Mouse (Mus musculus) hindbrain, embryonic 15.5 days (tissue): ENCODE results near the gene Tbc1d4. TPM values are rescaled to one million over a fixed set of nuclear protein-coding genes. Genes with fewer than 3 reads are reported as not detected.

Source experiments
- ATAC-seq: fragments of 200-750 bp; cut with Nextera tagmentation; 2 replicates; pipeline ENCODE4 v1.8.0; 2017; ENCODE audit warnings: low read depth, moderate number of reproducible peaks, moderate TSS enrichment; ENCODE audit not compliant: low FRiP score
- H3K27ac ChIP-seq: fragments of 300-500 bp; sonication (generic); replicated peaks from 2 replicates; pipeline ENCODE4 v1.5.1; 2015; ENCODE audit warnings: mild to moderate bottlenecking, inconsistent platforms
- H3K27me3 ChIP-seq: fragments of 300-500 bp; sonication (generic); 2 replicates; pipeline ENCODE4 v1.6.1; 2015; ENCODE audit warnings: control low read depth, inconsistent platforms
- H3K36me3 ChIP-seq: fragments of 300-500 bp; sonication (generic); 2 replicates; pipeline ENCODE4 v1.6.1; 2015; ENCODE audit warnings: control low read depth, inconsistent platforms
- H3K4me1 ChIP-seq: fragments of 300-500 bp; sonication (generic); replicated peaks from 2 replicates; pipeline ENCODE4 v1.6.1; 2015; ENCODE audit warnings: control low read depth, inconsistent platforms
- H3K4me2 ChIP-seq: fragments of 300-500 bp; sonication (generic); 2 replicates; pipeline ENCODE4 v1.6.1; 2015; ENCODE audit warnings: moderate library complexity, mild to moderate bottlenecking, inconsistent platforms
- H3K4me3 ChIP-seq: fragments of 300-500 bp; sonication (generic); 2 replicates; pipeline ENCODE4 v1.5.1; 2015; ENCODE audit warnings: mild to moderate bottlenecking, inconsistent platforms
- H3K9ac ChIP-seq: fragments of 300-500 bp; sonication (generic); 2 replicates; pipeline ENCODE4 v1.6.1; 2015; ENCODE audit warnings: inconsistent platforms
- H3K9me3 ChIP-seq: fragments of 300-500 bp; sonication (generic); 2 replicates; pipeline ENCODE4 v1.6.1; 2016; ENCODE audit warnings: control low read depth, inconsistent platforms
- WGBS: fragments of 180-500 bp; shearing (Covaris S2); methylation state at CpG from one replicate; pipeline ENCODE4 v1.1.7; 2015; 5-methylcytosine and 5-hydroxymethylcytosine counted together
- polyA plus RNA-seq: library from polyadenylated mRNA; unstranded; fragments of >200 nt; fragmentation: Nextera tagmentation; extraction: Ambion mirVana; gene quantifications from 2 replicates; pipeline ENCODE4 v1.2.1, GENCODE M21; 2015

The Tbc1d4 gene
- polyA plus RNA-seq, 1 experiment from 2014 or later = 11.9 TPM

DNA sequence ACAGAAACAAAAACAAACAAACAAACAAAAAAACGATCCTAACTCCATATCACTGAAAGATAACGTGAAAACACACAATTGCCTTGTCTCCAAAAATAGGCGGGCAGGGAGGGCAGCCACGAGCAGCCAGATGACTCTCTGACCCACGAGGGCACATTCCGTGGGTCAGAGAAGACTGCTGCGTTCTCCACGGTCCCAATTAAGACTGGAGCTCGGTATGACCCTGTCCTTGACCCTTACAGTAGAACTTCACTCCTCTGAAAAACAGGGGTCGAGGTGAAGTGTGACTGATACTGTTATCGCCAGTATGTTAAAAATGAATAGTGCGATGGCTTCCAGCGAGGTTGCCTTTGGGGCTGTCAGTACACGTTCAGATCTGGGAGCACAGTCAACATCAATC lies 90.7 kb downstream of the Tbc1d4 start:
- Histone ChIP-seq H3K9me3 (no peaks in the 10 kb centered on the region), H3K4me1 (peaks cover 7% of the 10 kb centered on the region), H3K27ac (no peak overlapping the region), H3K9ac (no peak overlapping the region), H3K36me3 (no peaks in the 10 kb centered on the region), H3K4me3 (no peak overlapping the region), H3K4me2 (no peak overlapping the region), H3K27me3 (no peaks in the 10 kb centered on the region)
- 58% methylated on average over 14 of the region's 14 CpGs for WGBS
- no peak for ATAC-seq

DNA sequence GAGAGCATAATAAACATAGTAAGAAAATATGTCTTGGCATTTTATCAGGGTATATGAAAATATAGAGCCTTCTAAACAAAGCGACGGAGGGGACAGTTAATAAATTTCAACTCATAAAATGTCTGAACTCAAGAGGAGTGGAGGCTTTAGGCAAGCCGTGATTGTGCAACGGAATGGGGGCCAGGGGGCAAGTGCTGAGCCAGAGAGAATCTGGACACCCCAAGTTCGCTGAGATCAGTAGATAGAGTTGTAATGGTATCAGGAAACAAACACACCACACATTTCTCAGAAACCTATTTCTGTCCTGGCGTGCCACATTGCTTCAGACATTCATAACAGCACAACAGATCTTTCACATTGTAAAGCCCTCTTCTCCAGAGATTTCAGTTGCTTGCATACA lies 91.2 kb downstream of the Tbc1d4 start:
- Histone ChIP-seq H3K4me3 (no peak overlapping the region), H3K36me3 (no peaks in the 10 kb centered on the region), H3K9me3 (no peaks in the 10 kb centered on the region), H3K27ac (no peak overlapping the region), H3K4me2 (no peak overlapping the region), H3K4me1 (peaks cover 7% of the 10 kb centered on the region), H3K27me3 (no peaks in the 10 kb centered on the region), H3K9ac (no peak overlapping the region)
- ATAC-seq = no peak
- WGBS = 83% methylated on average over 6 of the region's 6 CpGs

DNA sequence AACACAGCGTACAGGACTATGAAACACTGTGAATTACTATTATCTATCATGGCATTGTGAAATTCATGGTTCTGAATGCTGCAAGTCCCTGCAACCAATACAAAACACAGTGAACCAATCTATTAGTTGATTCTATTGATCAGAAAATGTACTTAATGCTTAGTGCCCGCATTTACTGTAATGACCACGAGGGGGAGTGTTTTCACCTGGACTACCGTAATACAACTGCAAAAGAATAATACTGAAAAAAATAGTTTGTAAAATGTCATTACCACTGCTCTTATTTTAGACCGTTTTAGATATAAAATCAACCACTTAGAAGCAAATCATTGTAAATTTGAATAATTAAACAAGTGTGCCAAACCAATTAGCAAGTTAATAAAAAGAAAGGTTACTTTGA lies 91.7 kb downstream of the Tbc1d4 start:
- Histone ChIP-seq H3K4me3 (no peak overlapping the region), H3K36me3 (no peaks in the 10 kb centered on the region), H3K4me2 (no peak overlapping the region), H3K27ac (no peak overlapping the region), H3K9ac (no peak overlapping the region), H3K27me3 (no peaks in the 10 kb centered on the region), H3K9me3 (no peaks in the 10 kb centered on the region), H3K4me1 (peaks cover 7% of the 10 kb centered on the region)
- ATAC-seq = no peak
- 30% methylated on average over 5 of the region's 5 CpGs for WGBS

DNA sequence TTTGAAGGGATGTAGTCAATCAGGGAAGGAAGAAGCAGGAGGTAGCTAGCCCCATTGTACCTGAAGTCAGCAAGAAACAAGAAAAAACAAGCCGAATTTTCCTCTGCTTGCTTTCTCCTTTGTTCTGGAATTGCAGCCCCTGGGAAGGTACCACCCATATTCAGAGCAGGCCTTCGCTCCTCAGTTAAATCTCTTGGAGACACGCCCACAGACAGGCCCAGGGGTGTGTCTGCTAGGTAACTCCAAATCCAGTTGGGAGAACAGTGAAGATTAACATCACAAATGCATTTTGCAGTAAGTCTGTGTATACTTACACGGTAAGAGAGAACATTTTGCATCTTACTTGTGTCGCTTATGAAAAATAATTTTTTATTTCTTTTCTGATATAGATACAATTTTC lies 92.1 kb downstream of the Tbc1d4 start:
- Histone ChIP-seq H3K27me3 (no peaks in the 10 kb centered on the region), H3K27ac (no peak overlapping the region), H3K9me3 (no peaks in the 10 kb centered on the region), H3K36me3 (no peaks in the 10 kb centered on the region), H3K4me3 (no peak overlapping the region), H3K9ac (no peak overlapping the region), H3K4me2 (no peak overlapping the region), H3K4me1 (peaks cover 7% of the 10 kb centered on the region)
- no peak for ATAC-seq
- WGBS = 33% methylated on average over 5 of the region's 5 CpGs

GRCm38 (mm10) chr14:101516031-101516430 lies 93.0 kb downstream of the Tbc1d4 start:
- no peak overlapping the region for H3K4me2 ChIP-seq
- no peaks in the 10 kb centered on the region for H3K27me3 ChIP-seq
- H3K36me3 ChIP-seq = no peaks in the 10 kb centered on the region
- no peaks in the 10 kb centered on the region for H3K9me3 ChIP-seq
- no peak overlapping the region for H3K9ac ChIP-seq
- peaks cover 7% of the 10 kb centered on the region for H3K4me1 ChIP-seq
- no peak overlapping the region for H3K4me3 ChIP-seq
- ATAC-seq = no peak
- H3K27ac ChIP-seq = no peak overlapping the region
- WGBS = 92% methylated on average over 11 of the region's 11 CpGs

- H3K27me3 ChIP-seq = no peaks in the 10 kb centered on the region
- H3K36me3 ChIP-seq = no peaks in the 10 kb centered on the region
- no peak overlapping the region for H3K9ac ChIP-seq
- peaks cover 7% of the 10 kb centered on the region for H3K4me1 ChIP-seq
- H3K4me2 ChIP-seq = no peak overlapping the region
- WGBS = 69% methylated on average over 4 of the region's 4 CpGs
- H3K27ac ChIP-seq = no peak overlapping the region
- no peak for ATAC-seq
- H3K4me3 ChIP-seq = no peak overlapping the region
- H3K9me3 ChIP-seq = no peaks in the 10 kb centered on the region
These were observed 93.7 kb downstream of the Tbc1d4 start for GRCm38 (mm10) chr14:101515271-101515670.

GRCm38 (mm10) chr14:101514557-101514971 lies 94.4 kb downstream of the Tbc1d4 start:
- Histone ChIP-seq H3K4me3 (no peak overlapping the region), H3K9ac (no peak overlapping the region), H3K27me3 (no peaks in the 10 kb centered on the region), H3K36me3 (no peaks in the 10 kb centered on the region), H3K4me1 (peaks cover 7% of the 10 kb centered on the region), H3K27ac (no peak overlapping the region), H3K4me2 (no peak overlapping the region), H3K9me3 (no peaks in the 10 kb centered on the region)
- peak; percentile 69; the same call in 1 of the 2 replicates for ATAC-seq
- WGBS = 18% methylated on average over 5 of the region's 5 CpGs

- no peak for ATAC-seq
- H3K4me2 ChIP-seq = no peak overlapping the region
- no peak overlapping the region for H3K27ac ChIP-seq
- H3K9ac ChIP-seq = no peak overlapping the region
- H3K36me3 ChIP-seq = no peaks in the 10 kb centered on the region
- WGBS = 86% methylated on average over 11 of the region's 11 CpGs
- no peaks in the 10 kb centered on the region for H3K9me3 ChIP-seq
- H3K4me1 ChIP-seq = peaks cover 7% of the 10 kb centered on the region
- no peak overlapping the region for H3K4me3 ChIP-seq
- no peaks in the 10 kb centered on the region for H3K27me3 ChIP-seq
These were observed 95.8 kb downstream of the Tbc1d4 start for GRCm38 (mm10) chr14:101513163-101513562.

- Histone ChIP-seq H3K9ac (no peak overlapping the region), H3K27ac (no peak overlapping the region), H3K4me1 (peaks cover 7% of the 10 kb centered on the region), H3K9me3 (no peaks in the 10 kb centered on the region), H3K36me3 (no peaks in the 10 kb centered on the region), H3K4me3 (no peak overlapping the region), H3K27me3 (no peaks in the 10 kb centered on the region), H3K4me2 (no peak overlapping the region)
- ATAC-seq = no peak
- WGBS = 77% methylated on average over 8 of the region's 8 CpGs
These were observed 97.6 kb downstream of the Tbc1d4 start for GRCm38 (mm10) chr14:101511410-101511809.

DNA sequence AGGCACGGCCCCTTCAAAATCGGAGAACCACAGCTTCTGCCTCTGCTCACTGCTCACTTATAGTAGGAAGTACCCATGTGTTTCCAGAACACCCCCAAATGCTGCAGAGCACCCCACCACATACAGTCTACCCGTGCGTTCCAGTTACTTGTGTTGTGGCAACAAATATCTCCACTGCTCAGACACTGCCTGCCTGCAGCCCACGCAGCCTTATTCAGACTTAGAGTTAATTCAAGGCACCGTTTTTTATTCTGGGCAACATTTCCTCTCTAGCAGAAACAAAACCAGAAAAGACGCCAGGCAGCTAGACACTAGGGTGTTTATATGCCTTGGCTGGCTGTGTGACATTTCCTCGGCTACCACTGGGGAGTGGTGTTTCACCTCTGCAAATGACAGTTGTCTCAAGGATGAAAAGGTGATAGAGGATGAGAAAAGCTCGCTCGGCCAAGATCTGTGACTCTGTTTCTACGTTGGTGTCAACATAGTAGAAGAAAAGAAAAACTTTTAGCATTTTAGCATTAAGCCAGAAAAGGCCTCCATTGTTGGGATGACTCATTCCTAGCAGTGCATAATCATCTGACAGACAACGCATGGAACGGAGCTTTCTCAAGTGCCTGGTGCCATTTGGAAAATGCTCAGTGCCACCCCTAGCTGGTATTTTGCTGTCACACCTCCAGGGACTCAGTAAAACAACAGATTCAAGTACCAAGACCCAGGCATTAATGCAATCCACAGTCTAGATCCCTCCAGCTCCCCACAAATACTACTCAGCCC lies 98.3 kb downstream of the Tbc1d4 start:
- H3K9ac ChIP-seq = no peak overlapping the region
- H3K4me3 ChIP-seq = no peak overlapping the region
- H3K27me3 ChIP-seq = no peaks in the 10 kb centered on the region
- WGBS = 70% methylated on average over 13 of the region's 13 CpGs
- peaks cover 7% of the 10 kb centered on the region for H3K4me1 ChIP-seq
- no peaks in the 10 kb centered on the region for H3K9me3 ChIP-seq
- 0 out of 2 replicates have a peak overlapping the region, but pooled peaks have one; percentile 10 for H3K27ac ChIP-seq
- no peaks in the 10 kb centered on the region for H3K36me3 ChIP-seq
- no peak overlapping the region for H3K4me2 ChIP-seq
- ATAC-seq = peak; percentile 25; the same call in 1 of the 2 replicates

DNA sequence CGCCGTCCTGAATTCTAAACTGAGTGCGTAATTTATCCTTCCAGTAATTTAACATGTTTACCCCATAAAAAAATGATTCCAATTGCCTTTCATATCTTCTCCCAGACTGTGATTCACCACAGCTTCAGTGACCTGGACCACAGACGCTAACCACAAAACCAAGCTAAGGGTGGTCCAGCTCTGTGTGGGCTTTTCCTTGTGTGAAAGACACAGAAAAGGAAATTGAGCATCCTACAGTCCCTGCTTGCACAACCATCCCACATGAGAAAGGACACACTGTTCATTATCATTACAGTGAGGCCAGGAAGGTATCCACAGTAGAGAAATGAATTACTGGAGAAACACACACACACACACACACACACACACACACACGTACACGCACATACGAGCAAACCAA lies 99.2 kb downstream of the Tbc1d4 start:
- Histone ChIP-seq H3K9ac (no peak overlapping the region), H3K4me1 (peaks cover 5% of the 10 kb centered on the region), H3K36me3 (no peaks in the 10 kb centered on the region), H3K9me3 (no peaks in the 10 kb centered on the region), H3K27ac (no peak overlapping the region), H3K4me2 (no peak overlapping the region), H3K27me3 (no peaks in the 10 kb centered on the region), H3K4me3 (no peak overlapping the region)
- no peak for ATAC-seq
- 87% methylated on average over 7 of the region's 7 CpGs for WGBS

DNA sequence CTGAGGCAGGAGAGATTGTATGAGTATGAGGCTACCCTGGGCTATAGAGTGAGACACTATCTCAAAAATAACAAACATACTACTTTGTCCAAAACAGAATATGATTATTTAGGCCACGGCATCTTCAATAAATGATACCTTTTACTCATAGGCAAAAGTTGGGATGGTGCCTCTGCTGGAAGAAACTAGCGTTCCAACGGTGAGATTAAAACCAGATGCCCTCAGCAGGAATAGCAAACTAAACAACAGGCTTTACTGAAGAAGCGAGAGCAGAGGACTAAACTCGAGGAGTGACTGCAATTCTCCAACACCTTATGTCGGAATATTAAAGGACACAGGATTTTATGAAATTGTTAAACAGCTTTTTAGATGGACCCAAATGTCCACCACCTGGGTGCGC lies 101.0 kb downstream of the Tbc1d4 start:
- Histone ChIP-seq H3K27ac (no peak overlapping the region), H3K9ac (no peak overlapping the region), H3K4me3 (no peak overlapping the region), H3K9me3 (no peaks in the 10 kb centered on the region), H3K27me3 (no peaks in the 10 kb centered on the region), H3K4me1 (no peaks in the 10 kb centered on the region), H3K36me3 (no peaks in the 10 kb centered on the region), H3K4me2 (no peak overlapping the region)
- 87% methylated on average over 7 of the region's 7 CpGs for WGBS
- ATAC-seq = no peak

GRCm38 (mm10) chr14:101507146-101507545 lies 101.8 kb downstream of the Tbc1d4 start:
- 85% methylated on average over 17 of the region's 17 CpGs for WGBS
- ATAC-seq = no peak
- Histone ChIP-seq H3K4me2 (no peak overlapping the region), H3K27ac (no peak overlapping the region), H3K9me3 (no peaks in the 10 kb centered on the region), H3K4me3 (no peak overlapping the region), H3K9ac (no peak overlapping the region), H3K36me3 (no peaks in the 10 kb centered on the region), H3K4me1 (no peaks in the 10 kb centered on the region), H3K27me3 (no peaks in the 10 kb centered on the region)
